Mouse (Mus musculus) layer of hippocampus, adult 18-20 months (tissue): Measurements from ENCODE around the gene Shisa9. TPM values are rescaled to one million over a fixed set of nuclear protein-coding genes. Genes with fewer than 3 reads are reported as not detected.

ENCODE experiments used
- DNase-seq, 2 experiments: peaks; one replicate each; pipeline ENCODE4 v3.0.0; 2022; ENCODE audit warnings: low spot score in 2 of 2
- total RNA-seq, 2 experiments: library from RNA; stranded (reverse); gene quantifications; 2 replicates each; pipeline ENCODE4 v1.2.3; 2021

The Shisa9 gene
- total RNA-seq, 2 experiments from 2014 or later = 54.2 to 55.1 TPM

GRCm38 (mm10) chr16:12052051-12052450, 68.1 kb downstream of the Shisa9 start:
- DNase-seq = no peak

DNA sequence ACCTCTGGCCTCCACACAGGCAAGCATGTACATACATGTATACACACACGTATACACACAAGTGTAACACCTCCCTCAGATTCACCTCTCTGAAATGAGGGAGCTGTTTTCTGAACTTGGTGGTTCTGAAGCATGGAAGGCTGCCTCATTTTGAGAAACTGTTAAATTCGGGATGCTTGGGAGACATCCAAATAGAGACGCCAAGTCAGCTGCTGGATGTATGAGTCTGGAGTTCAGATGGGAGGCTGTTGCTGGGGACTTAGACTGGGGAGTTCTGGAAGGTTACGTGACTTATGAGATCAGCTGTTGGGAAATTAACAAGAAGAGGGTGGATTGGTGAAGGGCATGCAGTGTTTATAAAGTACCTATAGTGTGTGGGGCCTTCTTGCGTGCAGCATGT, 88.7 kb downstream of the Shisa9 start:
- DNase-seq = peak in 1 of 2 experiments; percentile 29

GRCm38 (mm10) chr16:12076270-12076669, 92.4 kb downstream of the Shisa9 start:
- DNase-seq = no peak

DNA sequence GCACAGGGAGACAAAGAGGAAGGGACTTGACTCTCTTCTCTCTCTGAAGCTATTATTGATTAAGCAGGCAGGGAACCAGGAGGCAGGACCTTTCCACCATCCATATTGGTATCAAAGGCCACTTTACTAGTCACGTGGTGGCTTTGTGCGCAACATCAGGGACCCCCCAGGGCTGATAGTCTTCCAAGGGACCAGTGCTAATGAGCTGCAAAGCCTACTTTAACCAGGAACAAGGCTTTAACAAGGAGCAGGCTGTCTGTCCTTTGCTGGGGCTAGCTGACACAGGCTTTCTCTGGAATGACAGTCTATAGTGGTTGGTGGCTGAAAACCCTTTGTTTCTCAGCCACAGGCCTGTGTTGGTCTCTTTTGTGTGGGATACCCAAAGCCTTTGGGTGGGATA, 92.8 kb downstream of the Shisa9 start:
- DNase-seq = no peak

DNA sequence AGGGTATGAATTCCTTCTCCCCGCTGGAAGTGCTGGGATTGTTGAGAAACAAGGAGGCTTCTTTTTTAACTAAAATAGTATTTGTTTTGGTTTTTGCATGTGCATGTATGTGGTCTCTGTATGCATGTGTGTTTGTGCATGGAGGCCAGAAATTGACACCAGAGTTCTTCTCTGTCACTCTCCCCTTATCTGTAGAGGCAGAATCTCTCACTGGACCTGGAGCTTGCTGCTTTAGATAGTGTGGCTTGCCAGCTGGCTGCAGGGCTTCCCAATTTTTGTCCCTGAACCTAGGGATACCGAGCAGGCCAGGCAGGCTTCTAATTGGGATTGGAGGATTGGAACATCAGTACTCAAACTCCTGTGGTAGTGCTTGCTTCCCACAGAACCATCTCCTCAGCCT, 99.2 kb downstream of the Shisa9 start:
- no peak for DNase-seq

DNA sequence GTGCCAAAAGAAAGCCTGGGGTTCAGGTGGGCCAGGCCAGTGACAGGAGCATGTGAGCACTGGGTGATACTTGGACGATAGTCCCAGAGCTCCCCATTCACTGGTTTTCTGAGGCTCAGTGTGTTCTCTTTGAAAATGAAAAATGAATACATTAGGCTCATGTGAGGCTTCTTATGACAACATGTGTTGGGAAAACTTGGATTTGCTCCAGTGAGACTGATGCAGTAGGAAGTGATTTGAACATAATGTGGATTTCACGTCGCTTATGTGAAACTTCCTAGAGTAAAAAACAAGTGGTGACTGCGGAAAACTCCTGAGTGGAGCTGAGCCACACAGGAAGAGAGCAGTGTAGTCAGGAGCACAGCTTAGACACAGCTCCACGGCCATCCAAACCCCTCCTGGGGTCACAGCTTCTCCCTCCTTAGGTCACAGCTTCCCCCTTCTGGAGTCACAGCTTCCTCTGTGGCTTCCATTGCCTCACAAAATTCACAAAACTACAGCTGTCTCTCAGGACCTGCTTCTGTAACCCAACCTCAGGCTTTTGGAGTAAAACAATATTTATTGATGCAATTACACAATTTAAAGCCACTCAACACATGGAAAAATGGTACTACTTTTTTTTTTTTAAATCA, 106.8 kb downstream of the Shisa9 start:
- peak in 1 of 2 experiments; percentile 51 for DNase-seq

DNA sequence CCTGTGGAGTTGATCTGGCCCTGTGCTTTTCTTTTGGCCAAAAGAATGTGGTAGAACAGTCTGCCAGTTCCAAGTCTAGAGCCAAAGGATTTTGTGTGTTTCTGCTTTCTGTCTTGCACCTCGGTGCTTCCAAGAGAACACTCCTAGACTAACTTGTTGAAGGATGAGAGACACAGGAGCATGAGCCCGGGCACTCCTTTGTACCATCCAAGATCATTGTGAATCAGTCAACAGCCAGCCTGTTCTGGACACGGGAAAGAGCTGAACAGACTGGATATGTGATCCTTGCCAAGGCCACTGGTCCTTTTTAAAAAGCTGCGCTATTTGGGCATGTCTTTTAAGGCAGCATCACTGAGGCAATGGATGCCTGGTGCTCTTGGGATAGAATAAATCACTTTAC, 109.3 kb downstream of the Shisa9 start:
- DNase-seq = no peak

DNA sequence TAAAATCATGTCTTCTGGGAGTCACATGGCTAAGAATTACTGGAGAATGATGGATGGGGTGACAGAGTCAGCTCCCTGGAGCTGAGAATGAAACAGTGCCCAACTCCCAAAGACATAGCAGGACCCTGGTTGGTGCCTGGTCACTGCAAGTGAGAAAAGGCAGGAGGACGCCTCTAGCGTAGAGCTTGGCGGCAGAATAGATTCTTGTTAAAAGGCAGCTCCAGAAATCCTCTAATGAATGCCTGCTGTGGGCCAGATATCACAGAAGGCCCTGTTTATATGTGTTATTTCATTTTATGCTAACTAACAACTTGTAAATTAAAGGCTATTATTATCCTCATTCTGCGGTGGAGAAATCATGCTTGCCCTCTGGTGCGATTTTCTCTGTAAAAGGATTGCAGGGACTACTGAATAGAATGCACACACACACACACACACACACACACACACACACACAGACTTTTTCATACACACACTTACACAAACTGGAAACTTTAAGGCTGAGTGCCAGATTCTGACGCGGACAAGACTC, 110.9 kb downstream of the Shisa9 start:
- DNase-seq = peak in 1 of 2 experiments; percentile 45

GRCm38 (mm10) chr16:12095365-12095764, 111.5 kb downstream of the Shisa9 start:
- DNase-seq = no peak

DNA sequence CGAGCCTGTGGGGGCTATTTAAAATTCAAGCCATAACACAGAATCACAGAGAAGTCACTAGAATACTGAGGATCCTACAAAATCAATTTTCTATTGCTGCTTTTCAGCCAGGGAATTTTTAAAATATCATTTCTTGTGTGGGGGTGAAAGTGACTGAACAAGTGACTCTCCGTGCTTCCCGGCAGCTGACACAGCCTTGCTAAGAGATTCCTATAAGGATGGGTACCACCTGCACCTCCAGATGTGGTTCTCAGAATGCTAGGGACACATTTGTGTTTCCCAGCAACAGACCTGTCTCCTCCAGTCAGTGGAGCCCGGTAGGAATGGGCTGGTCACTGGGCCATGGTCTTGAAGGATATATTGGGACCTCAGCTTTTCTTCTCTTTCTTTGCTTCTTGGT, 124.5 kb downstream of the Shisa9 start:
- no peak for DNase-seq

DNA sequence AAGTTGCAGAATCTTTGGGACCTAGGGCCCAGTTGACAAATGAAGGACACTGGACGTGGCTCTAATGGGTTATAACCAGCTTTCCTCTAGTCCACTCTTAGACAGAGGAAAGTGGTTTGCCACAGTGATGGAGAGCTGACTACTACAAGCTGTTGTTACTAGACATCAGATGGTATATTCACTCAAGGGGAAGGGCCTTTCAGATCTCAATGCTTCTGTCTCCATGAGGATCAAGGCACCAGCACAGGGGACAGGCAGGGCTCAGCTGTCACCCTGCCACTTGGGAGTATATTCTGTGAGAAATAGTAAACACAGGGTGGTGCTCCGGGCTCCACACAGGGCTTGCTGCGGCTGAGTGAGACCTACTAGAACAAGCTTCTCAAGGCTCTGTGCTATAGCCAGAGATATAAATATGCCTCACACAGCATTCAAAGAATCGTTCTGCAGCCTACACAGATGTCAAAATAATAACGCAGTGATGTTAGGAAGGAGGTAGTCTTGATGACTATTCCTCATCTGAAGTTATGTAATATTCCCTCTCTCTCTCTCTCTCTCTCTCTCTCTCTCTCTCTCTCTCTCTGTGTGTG, 127.0 kb downstream of the Shisa9 start:
- no peak for DNase-seq

DNA sequence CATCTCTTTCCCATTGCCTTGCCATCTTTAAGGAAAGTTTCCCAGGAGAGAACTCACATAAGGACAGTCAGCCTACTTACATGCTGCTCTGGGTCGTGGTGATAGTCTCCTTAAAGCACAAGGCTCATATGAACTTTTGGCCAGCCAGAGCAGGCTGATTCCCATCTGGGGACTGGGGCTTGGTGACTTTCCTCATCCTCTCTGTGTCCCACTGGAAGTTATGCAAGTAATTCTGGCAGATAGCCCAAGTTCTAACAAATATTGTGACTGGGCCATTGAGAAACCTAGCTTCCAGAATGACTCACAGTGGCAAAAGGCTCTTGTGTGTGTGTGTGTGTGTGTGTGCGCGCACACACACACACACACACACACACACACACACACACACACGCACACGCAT, 130.5 kb downstream of the Shisa9 start:
- no peak for DNase-seq

GRCm38 (mm10) chr16:12115040-12115856, 131.3 kb downstream of the Shisa9 start:
- DNase-seq = peak; percentile 39 to 58

GRCm38 (mm10) chr16:12116926-12117325, 133.0 kb downstream of the Shisa9 start:
- DNase-seq = no peak

DNA sequence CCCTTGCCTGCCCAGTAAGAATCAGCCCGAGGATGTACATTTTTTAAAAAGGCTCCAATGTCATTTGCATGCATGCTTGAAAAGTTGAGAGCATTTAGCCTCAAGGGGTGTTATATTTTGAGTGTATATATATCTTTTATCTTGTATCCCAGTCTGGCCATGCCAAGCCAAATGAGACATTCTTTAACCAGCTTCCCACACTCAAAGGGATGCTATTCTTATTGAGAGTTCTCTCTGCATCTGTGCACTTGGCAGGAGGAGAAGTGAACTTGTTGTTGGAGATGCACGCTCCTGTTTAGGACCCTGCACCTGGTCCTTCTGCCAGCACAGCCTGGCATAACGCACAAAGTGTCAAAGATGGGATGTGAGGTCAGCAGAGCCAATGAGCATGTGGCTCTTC, 135.6 kb downstream of the Shisa9 start:
- no peak for DNase-seq

- no peak for DNase-seq
These were observed 145.9 kb downstream of the Shisa9 start for GRCm38 (mm10) chr16:12129782-12130181.

DNA sequence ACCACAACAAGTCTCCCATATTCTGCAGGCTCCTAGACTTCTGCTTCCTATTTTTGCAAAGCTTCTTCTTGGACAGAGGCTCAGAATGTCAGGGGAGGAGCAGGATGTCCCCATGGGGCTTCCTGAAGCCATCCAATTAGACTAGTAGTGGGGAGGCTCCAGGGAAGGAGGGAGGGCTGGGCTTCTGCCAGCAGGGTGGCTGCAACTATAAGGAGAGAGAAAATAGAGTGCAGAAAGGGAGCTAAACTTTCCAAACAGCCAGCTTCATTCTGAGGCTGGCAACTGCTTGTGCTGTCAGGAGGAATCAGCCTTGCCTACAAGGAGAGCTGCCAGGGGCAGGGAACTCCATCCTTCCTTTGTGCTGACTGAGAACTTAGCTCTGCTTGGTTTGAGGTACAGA, 162.8 kb downstream of the Shisa9 start:
- DNase-seq = no peak

DNA sequence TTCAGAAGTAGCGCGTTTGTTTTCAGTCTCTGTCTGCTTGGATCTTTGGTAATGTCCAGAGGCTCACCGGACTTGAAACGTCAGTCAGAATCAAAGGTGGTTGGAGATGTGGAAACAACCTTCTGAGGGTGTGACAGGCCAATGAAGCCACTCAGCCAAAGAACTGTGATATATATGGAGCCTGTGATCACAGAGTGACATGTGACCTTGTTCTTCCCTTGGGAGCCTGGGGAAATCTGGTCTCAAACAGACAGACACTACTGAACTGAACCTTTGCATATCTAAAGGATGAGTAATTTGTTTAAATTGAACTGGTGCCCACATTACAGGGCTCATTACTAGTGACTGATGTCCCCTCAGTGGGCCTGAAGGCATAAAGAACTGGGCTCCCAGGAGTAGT, 168.1 kb downstream of the Shisa9 start:
- no peak for DNase-seq

- peak in 1 of 2 experiments; percentile 48 for DNase-seq
These were observed 170.6 kb downstream of the Shisa9 start for GRCm38 (mm10) chr16:12154476-12154875.

GRCm38 (mm10) chr16:12173482-12174041, 189.6 kb downstream of the Shisa9 start:
- no peak for DNase-seq

GRCm38 (mm10) chr16:12178031-12178430, 194.1 kb downstream of the Shisa9 start:
- DNase-seq = no peak

DNA sequence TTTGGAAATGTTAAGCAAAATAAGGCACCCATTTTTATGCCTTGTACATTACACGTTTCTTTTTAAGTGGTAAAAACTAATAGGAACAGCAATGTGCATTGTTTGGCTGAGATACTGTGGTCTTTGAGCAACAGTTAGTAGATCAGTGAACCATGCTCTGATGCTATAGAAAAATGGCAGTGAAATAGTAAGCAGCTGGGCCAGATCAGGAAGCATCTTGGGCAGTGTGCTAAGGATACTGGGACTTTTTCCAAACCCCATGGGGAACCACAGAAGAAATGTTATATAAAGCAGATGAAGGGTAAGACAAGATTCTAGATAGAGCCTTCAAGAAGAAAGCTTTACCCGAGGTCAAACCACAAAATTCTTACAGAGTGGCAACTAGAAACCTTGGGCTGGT, 205.8 kb downstream of the Shisa9 start:
- DNase-seq = no peak
